Mouse (Mus musculus) thymus, postnatal 25 days (tissue): ENCODE results near the gene AI481877.
"Not testable (repeated sequence)": the region's sequence is repeated elsewhere in the genome, so short reads cannot be mapped to it uniquely, and the experiment has no call there.

Experiments used
- DNase-seq: peaks from one replicate; pipeline ENCODE4 v3.0.0; 2022

The AI481877 gene

GRCm38 (mm10) chr4:59138507-59139033 is at the start of gene AI481877:
Gene AI481877 (minus strand): TSS chr4:59138983.
- DNase-seq, result not testable (repeated sequence)

- no peak for DNase-seq
Measured at GRCm38 (mm10) chr4:59188474-59188801, 49.7 kb upstream of the AI481877 start.

GRCm38 (mm10) chr4:59187289-59187688 is 48.5 kb upstream of the AI481877 start:
- DNase-seq, result peak; percentile 73

GRCm38 (mm10) chr4:59185671-59186070 is 46.9 kb upstream of the AI481877 start:
- DNase-seq, result no peak

GRCm38 (mm10) chr4:59181320-59182271 is 42.8 kb upstream of the AI481877 start:
- DNase-seq, result no peak

- no peak for DNase-seq
Measured at GRCm38 (mm10) chr4:59177566-59177965, 38.8 kb upstream of the AI481877 start.

- no peak for DNase-seq
Measured at GRCm38 (mm10) chr4:59175929-59176328, 37.1 kb upstream of the AI481877 start.

- DNase-seq, result no peak
Measured at GRCm38 (mm10) chr4:59175003-59175402, 36.2 kb upstream of the AI481877 start.

- no peak for DNase-seq
Measured at GRCm38 (mm10) chr4:59173181-59173922, 34.6 kb upstream of the AI481877 start.

- DNase-seq, result no peak
Measured at GRCm38 (mm10) chr4:59172616-59173015, 33.8 kb upstream of the AI481877 start.

- peak; percentile 45 for DNase-seq
Measured at GRCm38 (mm10) chr4:59169981-59170380, 31.2 kb upstream of the AI481877 start.

- peak; percentile 67 for DNase-seq
Measured at GRCm38 (mm10) chr4:59167251-59167847, 28.6 kb upstream of the AI481877 start.

- DNase-seq, result no peak
Measured at GRCm38 (mm10) chr4:59164034-59164433, 25.3 kb upstream of the AI481877 start.

- no peak for DNase-seq
Measured at GRCm38 (mm10) chr4:59160959-59161670, 22.3 kb upstream of the AI481877 start.

- DNase-seq, result no peak
Measured at GRCm38 (mm10) chr4:59160289-59160688, 21.5 kb upstream of the AI481877 start.

- no peak for DNase-seq
Measured at GRCm38 (mm10) chr4:59157654-59158053, 18.9 kb upstream of the AI481877 start.

GRCm38 (mm10) chr4:59156897-59157592 is 18.3 kb upstream of the AI481877 start:
- no peak for DNase-seq

GRCm38 (mm10) chr4:59151953-59152352 is 13.2 kb upstream of the AI481877 start:
- no peak for DNase-seq

GRCm38 (mm10) chr4:59150907-59151306 is 12.1 kb upstream of the AI481877 start:
- no peak for DNase-seq

GRCm38 (mm10) chr4:59149043-59149442 is 10.3 kb upstream of the AI481877 start:
- DNase-seq, result peak; percentile 14

- DNase-seq, result no peak
Measured at GRCm38 (mm10) chr4:59128935-59129334, 9.8 kb downstream of the AI481877 start.

GRCm38 (mm10) chr4:59125053-59125452 is 13.7 kb downstream of the AI481877 start:
- DNase-seq, result no peak
